Mouse (Mus musculus) frontal cortex, postnatal 10 days (tissue): Measurements from ENCODE around the gene Cwc22.

Experiments
- DNase-seq, 2 experiments: peaks; one replicate each; pipeline ENCODE4 v3.0.0; 2022; ENCODE audit warnings: low spot score in 2 of 2, mixed read lengths in 1 of 2

Cwc22 gene

DNA sequence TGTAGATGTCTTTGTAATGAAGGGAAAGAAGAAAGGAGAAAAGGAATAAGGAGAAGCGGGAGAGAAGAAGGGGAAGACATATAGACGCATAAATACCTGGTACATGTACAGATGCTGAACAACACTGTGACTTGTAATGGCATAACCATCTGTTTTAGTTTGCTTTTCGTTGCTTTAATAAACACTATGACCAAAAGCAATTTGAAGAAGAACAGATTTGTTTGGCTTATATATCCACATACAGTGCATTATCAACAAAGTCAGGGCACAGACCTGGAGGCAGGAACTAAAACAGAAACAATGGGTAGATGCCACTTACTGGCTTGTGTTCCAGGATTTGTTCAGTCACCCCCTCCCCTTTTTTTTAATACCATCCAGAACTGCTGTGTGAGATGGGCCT lies 24.4 kb upstream of the Cwc22 start:
- no peak for DNase-seq

- DNase-seq: no peak
These were observed 23.8 kb upstream of the Cwc22 start for GRCm38 (mm10) chr2:77969956-77970355.

DNA sequence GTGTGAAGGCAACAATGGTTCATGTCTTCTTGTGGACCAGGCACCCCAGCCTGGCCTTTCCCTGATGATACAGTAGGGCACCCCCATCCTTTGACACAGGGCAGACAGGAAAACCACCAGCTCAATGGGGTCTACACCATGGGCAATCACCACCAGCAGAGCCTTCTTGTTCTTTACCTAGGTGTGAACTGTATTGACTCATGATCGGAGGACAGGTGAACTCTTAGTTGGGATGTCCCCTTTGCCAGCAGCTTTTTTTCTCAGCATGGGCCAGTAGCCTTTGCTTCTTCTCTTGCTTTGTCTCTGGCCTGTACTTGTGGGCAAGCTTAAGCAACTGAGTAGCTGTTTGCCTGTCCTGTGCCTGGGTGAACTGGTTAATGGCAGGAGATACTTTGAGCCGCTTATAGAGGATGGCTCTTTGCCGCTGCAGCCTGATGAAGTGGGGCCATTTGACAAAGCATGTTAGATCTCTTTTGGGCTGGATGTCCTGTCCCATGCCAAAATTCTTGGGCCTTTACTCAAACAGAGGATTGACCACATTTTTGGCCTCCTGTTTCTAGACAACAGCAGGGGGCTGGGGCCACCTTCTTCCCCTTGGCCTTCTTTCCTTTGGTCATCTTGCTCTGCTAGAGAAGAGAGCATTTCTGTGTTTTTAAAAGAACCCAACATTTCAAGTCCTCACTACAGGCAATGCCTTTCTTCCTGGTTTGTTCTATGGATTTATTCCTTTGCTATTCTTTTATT lies 16.4 kb upstream of the Cwc22 start:
- DNase-seq: no peak

DNA sequence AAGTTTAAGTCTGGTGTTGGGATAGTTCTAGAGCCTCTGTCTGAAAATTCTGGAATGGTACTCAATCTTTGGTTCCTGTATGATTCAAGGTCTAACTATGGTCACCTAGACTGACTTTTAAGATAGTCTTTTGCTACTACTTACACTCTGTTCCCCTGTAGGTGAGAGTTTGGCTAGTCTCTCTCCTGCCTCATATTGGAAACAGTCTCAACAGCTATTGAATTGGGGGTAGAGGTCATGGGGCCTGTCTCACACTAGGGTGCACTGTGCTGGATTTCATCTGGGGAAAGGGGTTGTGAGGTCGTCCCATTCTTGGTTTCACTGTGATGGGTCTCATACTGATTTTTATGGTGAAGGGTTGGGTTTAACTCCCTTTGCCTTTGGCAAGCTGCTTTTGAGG lies 15.1 kb upstream of the Cwc22 start:
- no peak for DNase-seq

- DNase-seq: no peak
These were observed 14.5 kb upstream of the Cwc22 start for GRCm38 (mm10) chr2:77960711-77961110.

DNA sequence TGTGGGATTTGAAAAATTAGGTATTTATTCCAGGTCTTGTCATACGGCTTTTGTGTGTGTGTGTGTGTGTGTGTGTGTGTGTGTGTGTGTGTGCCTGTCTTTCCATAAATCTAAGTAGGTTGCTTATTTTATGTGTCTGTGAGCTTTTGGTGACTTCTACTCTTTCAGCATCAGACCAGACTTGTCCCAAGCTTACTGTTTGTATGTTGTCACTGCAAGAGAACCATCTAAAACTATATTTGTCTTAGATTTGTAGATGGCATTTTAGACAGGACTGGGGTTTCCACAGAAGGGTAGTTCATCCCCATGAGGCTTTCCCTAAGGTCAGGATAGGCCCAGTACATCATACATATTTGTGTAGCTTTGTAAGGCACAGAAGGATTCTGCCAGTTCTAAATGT lies 13.2 kb upstream of the Cwc22 start:
- no peak for DNase-seq

- DNase-seq: no peak
These were observed 5.3 kb upstream of the Cwc22 start for GRCm38 (mm10) chr2:77951415-77951913.

DNA sequence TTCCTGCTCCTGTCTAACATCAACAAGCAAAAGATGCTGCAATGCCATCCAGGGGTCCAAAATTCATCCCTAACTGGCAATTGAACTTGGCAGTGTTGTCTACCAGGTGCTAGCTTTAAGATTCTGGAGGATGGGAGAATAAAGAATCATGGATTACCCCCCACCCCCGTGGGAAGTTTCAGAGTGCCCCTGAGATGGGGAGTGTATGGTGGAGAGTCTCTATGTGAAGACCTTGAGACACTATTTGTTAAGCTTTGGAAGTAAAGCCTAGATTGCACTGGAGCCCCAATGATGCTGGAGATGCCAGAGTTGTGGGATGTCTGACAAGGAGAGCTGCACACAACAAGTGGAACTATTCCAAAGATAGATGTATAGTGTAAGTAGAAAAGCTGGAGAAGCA lies 3.9 kb upstream of the Cwc22 start:
- DNase-seq: no peak

GRCm38 (mm10) chr2:77949521-77949920 lies 3.3 kb upstream of the Cwc22 start:
- DNase-seq: no peak

DNA sequence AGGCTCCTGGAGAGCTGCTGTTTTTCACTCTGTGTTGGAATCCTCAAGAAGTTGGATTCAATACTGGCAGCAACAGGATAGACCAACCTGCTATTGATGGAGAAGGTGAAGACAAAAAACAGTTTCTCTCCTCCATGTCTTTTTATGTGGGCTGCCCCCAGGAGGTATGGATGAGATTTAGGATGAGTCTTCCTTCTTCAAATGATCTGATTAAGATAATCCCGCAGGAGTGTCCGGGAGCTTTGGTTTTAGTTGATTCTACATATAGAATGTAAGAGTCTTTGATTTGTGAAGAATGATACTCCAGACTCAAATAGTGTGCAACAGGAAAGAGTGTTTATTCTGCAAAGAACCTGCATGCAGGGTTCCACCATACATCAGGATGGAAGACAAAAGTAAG lies 2.7 kb upstream of the Cwc22 start:
- DNase-seq: no peak

GRCm38 (mm10) chr2:77948126-77948525 lies 2.0 kb upstream of the Cwc22 start:
- no peak for DNase-seq

DNA sequence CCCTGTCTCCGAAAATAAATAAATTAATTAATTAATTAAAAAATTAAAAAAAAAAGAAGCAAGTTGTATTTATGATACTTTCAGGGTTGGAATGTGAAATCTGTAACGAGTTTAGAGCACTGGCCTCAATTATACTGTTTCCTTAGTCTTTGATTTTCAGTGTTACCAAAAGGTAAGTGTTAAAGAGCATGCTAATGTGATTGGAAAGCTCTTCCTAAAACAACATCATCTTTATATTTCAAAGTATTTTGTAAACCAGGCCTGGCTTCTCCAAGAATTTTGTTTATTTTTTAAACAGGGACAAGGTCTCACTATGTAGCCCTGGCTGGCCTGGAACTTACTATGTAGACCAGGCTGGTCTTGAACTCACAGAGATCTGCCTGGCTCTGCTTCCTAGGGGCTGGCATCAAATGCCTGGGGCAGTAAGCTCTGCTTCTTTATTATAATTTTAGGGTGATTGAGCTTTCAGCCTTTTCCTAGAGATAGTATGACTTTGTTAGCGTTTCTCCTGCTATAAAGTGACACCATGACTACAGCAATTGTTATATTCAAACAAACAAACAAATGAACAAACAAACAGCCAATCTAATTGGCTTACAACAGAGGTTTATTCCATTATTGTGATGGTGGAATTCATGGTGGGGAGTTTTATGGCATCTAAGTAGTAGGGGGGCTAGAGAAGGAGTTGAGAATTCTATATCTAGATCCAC lies 1.1 kb upstream of the Cwc22 start:
- no peak for DNase-seq

DNA sequence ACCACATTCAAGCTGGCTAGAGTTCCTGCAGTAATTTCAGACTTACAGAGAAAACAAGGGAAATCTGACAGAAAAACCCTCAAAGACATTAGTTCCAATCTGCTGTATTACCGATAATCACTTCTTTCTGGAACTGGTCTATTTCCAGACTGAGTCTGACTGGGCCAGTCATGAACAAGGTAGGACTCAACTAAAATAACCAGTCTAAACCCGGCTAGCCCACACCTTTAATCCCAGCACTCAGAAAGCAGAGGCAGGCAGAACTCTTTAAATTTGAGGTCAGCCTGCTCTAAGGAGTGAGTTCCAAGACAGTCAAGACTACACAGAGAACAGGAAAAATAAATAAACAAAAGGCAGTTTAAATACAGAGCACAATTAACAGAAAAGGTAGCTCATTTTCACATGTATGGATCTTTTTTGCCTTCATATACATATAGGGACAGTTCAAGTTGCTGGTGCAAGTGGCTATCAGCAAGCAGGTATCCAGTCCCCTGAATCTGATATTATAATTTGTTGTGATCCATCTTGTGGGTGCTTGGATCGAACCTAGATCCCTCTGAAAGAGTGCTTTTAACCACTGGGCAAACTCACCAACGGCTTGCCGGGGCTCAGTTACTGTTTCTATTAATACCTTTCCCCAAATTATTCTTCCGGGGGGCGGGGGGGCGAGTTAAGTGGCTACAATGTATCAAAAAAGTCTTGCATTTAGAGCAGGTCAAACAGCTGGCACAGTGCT lies 1.1 kb downstream of the Cwc22 start:
- DNase-seq: no peak

DNA sequence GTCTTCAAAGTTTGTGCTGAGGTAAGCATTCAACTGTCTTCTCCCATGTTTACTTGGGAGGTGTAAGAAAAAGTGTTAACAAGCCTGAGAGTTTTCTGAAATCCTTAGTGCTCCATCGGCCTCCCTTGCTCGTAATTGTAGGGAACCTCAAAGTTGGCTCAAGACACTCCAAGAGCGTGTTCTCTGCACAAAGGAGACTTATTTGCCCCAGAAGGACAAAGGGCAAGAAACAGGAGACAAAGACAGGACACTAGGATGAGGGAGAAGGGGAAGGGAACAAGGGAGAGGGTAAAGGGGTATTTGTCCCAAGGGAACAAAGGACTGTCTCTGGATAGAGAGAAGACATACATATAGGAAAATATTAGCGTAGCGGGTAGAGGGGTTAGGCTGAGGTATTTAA lies 1.9 kb downstream of the Cwc22 start:
- no peak for DNase-seq

DNA sequence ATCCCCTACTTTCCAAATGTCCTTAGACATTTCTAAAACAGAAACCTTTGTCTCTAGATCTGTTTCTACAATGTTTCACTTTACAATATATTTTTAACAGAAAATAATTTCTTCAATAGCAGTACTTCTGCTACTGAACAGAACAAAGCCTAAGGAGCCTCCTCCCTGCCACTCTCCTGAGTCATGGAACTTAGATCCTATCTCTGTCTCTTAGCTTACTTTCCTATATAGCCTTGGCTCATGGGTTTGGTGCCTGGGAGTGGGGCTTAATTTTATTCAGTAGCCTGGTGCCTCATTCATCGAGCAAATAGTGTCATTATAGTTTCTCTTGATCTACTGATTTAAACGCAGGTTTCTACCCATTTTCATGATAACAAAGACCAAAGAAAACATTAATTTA lies 4.2 kb downstream of the Cwc22 start:
- DNase-seq: no peak

GRCm38 (mm10) chr2:77938317-77938716 lies 7.9 kb downstream of the Cwc22 start:
- DNase-seq: no peak

GRCm38 (mm10) chr2:77937818-77938217 lies 8.4 kb downstream of the Cwc22 start:
- no peak for DNase-seq

GRCm38 (mm10) chr2:77934138-77934537 lies 12.0 kb downstream of the Cwc22 start:
- no peak for DNase-seq

- DNase-seq: no peak
These were observed 12.5 kb downstream of the Cwc22 start for GRCm38 (mm10) chr2:77933630-77934029.

DNA sequence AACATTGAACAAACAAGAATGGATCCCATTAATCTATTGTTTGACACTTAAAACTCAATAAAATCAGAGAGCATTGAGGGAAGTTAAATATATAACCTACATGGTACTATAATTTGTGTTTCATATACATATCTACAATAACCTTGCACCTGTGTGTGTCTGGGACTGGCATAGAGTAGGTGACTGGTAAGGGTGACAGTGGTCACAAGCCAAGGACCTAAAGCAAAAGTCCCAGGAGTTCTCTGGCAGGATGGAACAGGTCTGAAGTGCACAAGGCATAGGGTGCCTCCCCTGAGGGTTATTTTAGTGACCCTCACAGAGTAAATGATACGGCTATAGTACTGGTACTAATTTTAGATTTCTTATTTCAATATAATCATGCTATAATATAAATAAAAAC lies 14.2 kb downstream of the Cwc22 start:
- no peak for DNase-seq

DNA sequence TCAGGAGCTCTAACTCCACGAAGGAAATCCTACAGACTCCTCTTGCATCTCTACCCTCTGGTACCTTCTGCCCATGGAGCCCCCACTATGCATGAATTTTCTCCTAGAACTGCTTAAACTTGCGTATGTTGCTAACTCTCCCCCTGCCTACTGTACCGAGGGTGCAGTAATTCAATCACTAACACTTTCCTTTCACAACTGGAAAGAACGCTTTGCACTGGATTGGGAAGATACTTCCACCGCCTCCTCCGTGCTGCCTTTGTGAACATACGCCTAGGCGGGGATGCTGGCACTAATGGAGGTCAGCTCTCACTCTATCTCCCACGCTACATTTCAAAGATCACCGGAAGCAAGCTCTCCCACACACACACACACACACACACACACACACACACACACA lies 17.8 kb downstream of the Cwc22 start:
- no peak for DNase-seq

GRCm38 (mm10) chr2:77926468-77926867 lies 19.7 kb downstream of the Cwc22 start:
- no peak for DNase-seq

GRCm38 (mm10) chr2:77925997-77926396 lies 20.2 kb downstream of the Cwc22 start:
- DNase-seq: no peak
